Mouse (Mus musculus) liver, postnatal 0 days (tissue): ENCODE measurements around the gene Adamts7. TPM values are rescaled to one million over a fixed set of nuclear protein-coding genes. Genes with fewer than 3 reads are reported as not detected.
A peak's percentile ranks its signal among the peaks of the same experiment; 100 is the strongest.

Source experiments
- ATAC-seq: fragments of 200-750 bp; cut with Nextera tagmentation; 2 replicates; pipeline ENCODE4 v1.8.0; 2017; ENCODE audit warnings: mild to moderate bottlenecking, moderate library complexity
- DNase-seq: peaks from one replicate; pipeline ENCODE4 v3.0.0-alpha.2; 2016
- H3K27ac ChIP-seq: fragments of 300-500 bp; sonication (generic); 2 replicates; pipeline ENCODE4 v1.5.1; 2014; ENCODE audit warnings: antibody characterized with exemption, moderate library complexity, mild to moderate bottlenecking, low read depth
- H3K27me3 ChIP-seq: fragments of 300-500 bp; sonication (generic); 2 replicates; pipeline ENCODE4 v1.6.1; 2014; ENCODE audit warnings: low read length, control low read depth, mixed read lengths; ENCODE audit not compliant: insufficient read depth
- H3K36me3 ChIP-seq: fragments of 300-500 bp; sonication (generic); replicated peaks from 2 replicates; pipeline ENCODE4 v1.6.1; 2014; ENCODE audit warnings: mild to moderate bottlenecking, control low read depth, low read length, moderate library complexity, mixed read lengths; ENCODE audit not compliant: insufficient read depth
- H3K4me1 ChIP-seq: fragments of 300-500 bp; sonication (generic); 2 replicates; pipeline ENCODE4 v1.6.1; 2014; ENCODE audit warnings: antibody characterized with exemption, mild to moderate bottlenecking, control low read depth; ENCODE audit not compliant: insufficient read depth
- H3K4me2 ChIP-seq: fragments of 300-500 bp; sonication (generic); 2 replicates; pipeline ENCODE4 v1.6.1; 2014; ENCODE audit warnings: low read depth, mild to moderate bottlenecking, low read length, moderate library complexity, mixed read lengths
- H3K4me3 ChIP-seq: fragments of 300-500 bp; sonication (generic); 2 replicates; pipeline ENCODE4 v1.5.1; 2014; ENCODE audit warnings: low read depth, low read length
- H3K9ac ChIP-seq: fragments of 300-500 bp; sonication (generic); replicated peaks from 2 replicates; pipeline ENCODE4 v1.6.1; 2014; ENCODE audit warnings: mild to moderate bottlenecking, moderate library complexity
- H3K9me3 ChIP-seq: fragments of 300-500 bp; sonication (generic); 2 replicates; pipeline ENCODE4 v1.6.1; 2016; ENCODE audit warnings: mild to moderate bottlenecking, control low read depth, low read length, mixed read lengths
- CTCF ChIP-seq: sonication (generic); IDR thresholded peaks from 2 replicates; pipeline ENCODE4 v1.5.1; 2016; ENCODE audit warnings: antibody characterized with exemption, low read depth
- EP300 ChIP-seq: IDR thresholded peaks from 2 replicates; pipeline ENCODE4 v1.6.1; 2016; ENCODE audit warnings: antibody characterized with exemption, low read depth, mild to moderate bottlenecking
- WGBS: fragments of 180-500 bp; shearing (Covaris S2); extraction: QIAGEN DNeasy Blood & Tissue Kit; methylation state at CpG from one replicate; pipeline ENCODE4 v1.1.7; 2014; ENCODE audit not compliant: insufficient replicate concordance; 5-methylcytosine and 5-hydroxymethylcytosine counted together
- polyA plus RNA-seq: library from polyadenylated mRNA; unstranded; fragments of >200 nt; fragmentation: Nextera tagmentation; extraction: Ambion mirVana; gene quantifications from 2 replicates; pipeline ENCODE4 v1.2.1, GENCODE M21; 2015

Adamts7 gene
- polyA plus RNA-seq, 1 experiment from 2014 or later, result 2.0 TPM

- Histone ChIP-seq H3K36me3 (no peaks in the 10 kb centered on the region), H3K4me3 (no peak overlapping the region), H3K27ac (no peak overlapping the region), H3K9ac (no peak overlapping the region), H3K4me2 (no peak overlapping the region), H3K4me1 (no peaks in the 10 kb centered on the region), H3K27me3 (no peaks in the 10 kb centered on the region), H3K9me3 (no peaks in the 10 kb centered on the region)
- ATAC-seq (no peak), DNase-seq (no peak)
- TF ChIP-seq EP300 (no peak), CTCF (no peak)
- WGBS, result 70% methylated on average over 4 of the region's 4 CpGs
These were observed 40.6 kb upstream of the Adamts7 start for GRCm38 (mm10) chr9:90122246-90122740.

- Histone ChIP-seq H3K9me3 (no peaks in the 10 kb centered on the region), H3K27ac (no peak overlapping the region), H3K9ac (no peak overlapping the region), H3K27me3 (no peaks in the 10 kb centered on the region), H3K4me2 (no peak overlapping the region), H3K4me1 (no peaks in the 10 kb centered on the region), H3K4me3 (no peak overlapping the region), H3K36me3 (no peaks in the 10 kb centered on the region)
- no peak for TF ChIP-seq CTCF
- TF ChIP-seq EP300, result no peak
- ATAC-seq (no peak), DNase-seq (no peak)
- 63% methylated on average over 11 of the region's 11 CpGs for WGBS
These were observed 38.6 kb upstream of the Adamts7 start for GRCm38 (mm10) chr9:90124156-90124872.

DNA sequence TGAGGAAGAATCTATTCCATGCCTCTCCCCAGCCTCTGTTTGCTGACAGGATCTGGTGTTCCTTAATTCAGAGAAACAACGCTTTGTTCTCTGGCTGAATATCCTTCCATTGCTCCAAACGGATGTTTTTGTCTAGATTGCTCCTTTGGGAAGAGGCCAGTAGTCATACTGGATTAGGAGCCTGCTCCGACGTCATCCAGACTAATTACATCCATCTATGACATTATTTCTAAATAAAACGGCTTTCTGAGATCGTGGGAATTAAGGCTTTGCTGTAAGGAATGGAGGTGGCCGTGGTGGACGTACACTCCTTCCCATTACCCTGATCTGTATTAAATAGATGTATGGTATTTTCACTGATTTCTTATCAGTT is 38.0 kb upstream of the Adamts7 start:
- Histone ChIP-seq H3K4me3 (no peak overlapping the region), H3K27me3 (no peaks in the 10 kb centered on the region), H3K36me3 (no peaks in the 10 kb centered on the region), H3K4me2 (no peak overlapping the region), H3K9ac (no peak overlapping the region), H3K4me1 (no peaks in the 10 kb centered on the region), H3K27ac (no peak overlapping the region), H3K9me3 (no peaks in the 10 kb centered on the region)
- ATAC-seq (no peak), DNase-seq (no peak)
- TF ChIP-seq EP300 (no peak), CTCF (no peak)
- WGBS, result 59% methylated on average over 8 of the region's 8 CpGs

GRCm38 (mm10) chr9:90125416-90126099 is 37.3 kb upstream of the Adamts7 start:
- Histone ChIP-seq H3K9ac (peak overlapping the region; percentile 48; the same call in 1 of the 2 replicates), H3K27ac (no peak overlapping the region), H3K4me3 (peak overlapping the region; percentile 50), H3K4me1 (no peaks in the 10 kb centered on the region), H3K27me3 (no peaks in the 10 kb centered on the region), H3K4me2 (peak overlapping the region; percentile 67), H3K36me3 (no peaks in the 10 kb centered on the region), H3K9me3 (no peaks in the 10 kb centered on the region)
- ATAC-seq, result no peak
- TF ChIP-seq EP300 (no peak), CTCF (no peak)
- DNase-seq, result no peak
- 17% methylated on average over 7 of the region's 7 CpGs for WGBS

GRCm38 (mm10) chr9:90126260-90127010 is 36.4 kb upstream of the Adamts7 start:
- Histone ChIP-seq H3K27ac (no peak overlapping the region), H3K36me3 (no peaks in the 10 kb centered on the region), H3K9ac (peak overlapping the region; percentile 48; the same call in 1 of the 2 replicates), H3K27me3 (no peaks in the 10 kb centered on the region), H3K4me2 (peak overlapping the region; percentile 67), H3K9me3 (no peaks in the 10 kb centered on the region), H3K4me3 (peak overlapping the region; percentile 50), H3K4me1 (no peaks in the 10 kb centered on the region)
- 1% methylated on average over 30 of the region's 30 CpGs for WGBS
- DNase-seq (peak; percentile 78), ATAC-seq (peak; percentile 87)
- 0 out of 2 replicates have a peak, but pooled peaks have one; percentile 29 for TF ChIP-seq EP300
- peak; percentile 71 for TF ChIP-seq CTCF

DNA sequence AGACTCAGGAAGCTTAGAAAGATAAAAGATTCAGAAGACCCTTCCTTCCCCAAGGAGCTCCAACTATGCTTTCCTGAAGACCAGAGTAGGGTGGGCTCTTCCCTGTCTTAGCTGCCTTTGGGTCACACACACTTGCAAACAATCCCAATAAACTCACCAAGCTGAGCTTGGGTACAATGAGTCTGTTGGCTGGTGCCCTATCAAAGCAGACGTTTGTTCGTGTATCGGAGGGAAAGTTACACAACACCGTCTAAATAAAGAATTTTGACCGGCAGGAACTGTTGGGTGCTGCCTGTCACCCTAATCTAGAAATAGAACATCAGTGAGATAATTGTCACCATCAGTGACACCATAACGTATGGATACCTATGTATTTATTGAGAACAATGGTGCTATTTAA is 35.7 kb upstream of the Adamts7 start:
- H3K36me3 ChIP-seq, result no peaks in the 10 kb centered on the region
- H3K4me2 ChIP-seq, result peak overlapping the region; percentile 67
- ATAC-seq, result peak; percentile 12; the same call in 1 of the 2 replicates
- H3K27ac ChIP-seq, result no peak overlapping the region
- no peak overlapping the region for H3K4me3 ChIP-seq
- H3K9me3 ChIP-seq, result no peaks in the 10 kb centered on the region
- WGBS, result 35% methylated on average over 6 of the region's 6 CpGs
- DNase-seq, result no peak
- H3K27me3 ChIP-seq, result no peaks in the 10 kb centered on the region
- TF ChIP-seq CTCF (no peak), EP300 (no peak)
- no peak overlapping the region for H3K9ac ChIP-seq
- H3K4me1 ChIP-seq, result no peaks in the 10 kb centered on the region
